Mouse (Mus musculus) frontal cortex, adult (tissue): Measurements from ENCODE around the gene Gja1.
A peak's percentile ranks its signal among the peaks of the same experiment; 100 is the strongest.
"Not testable (repeated sequence)": the region's sequence is repeated elsewhere in the genome, so short reads cannot be mapped to it uniquely, and the experiment has no call there.

Source experiments
- ATAC-seq: cut with Nextera tagmentation; 2 replicates; pipeline ENCODE4 v1.9.2; 2017; ENCODE audit warnings: mild to moderate bottlenecking, moderate library complexity, mixed read lengths; ENCODE audit not compliant: low TSS enrichment

The Gja1 gene

DNA sequence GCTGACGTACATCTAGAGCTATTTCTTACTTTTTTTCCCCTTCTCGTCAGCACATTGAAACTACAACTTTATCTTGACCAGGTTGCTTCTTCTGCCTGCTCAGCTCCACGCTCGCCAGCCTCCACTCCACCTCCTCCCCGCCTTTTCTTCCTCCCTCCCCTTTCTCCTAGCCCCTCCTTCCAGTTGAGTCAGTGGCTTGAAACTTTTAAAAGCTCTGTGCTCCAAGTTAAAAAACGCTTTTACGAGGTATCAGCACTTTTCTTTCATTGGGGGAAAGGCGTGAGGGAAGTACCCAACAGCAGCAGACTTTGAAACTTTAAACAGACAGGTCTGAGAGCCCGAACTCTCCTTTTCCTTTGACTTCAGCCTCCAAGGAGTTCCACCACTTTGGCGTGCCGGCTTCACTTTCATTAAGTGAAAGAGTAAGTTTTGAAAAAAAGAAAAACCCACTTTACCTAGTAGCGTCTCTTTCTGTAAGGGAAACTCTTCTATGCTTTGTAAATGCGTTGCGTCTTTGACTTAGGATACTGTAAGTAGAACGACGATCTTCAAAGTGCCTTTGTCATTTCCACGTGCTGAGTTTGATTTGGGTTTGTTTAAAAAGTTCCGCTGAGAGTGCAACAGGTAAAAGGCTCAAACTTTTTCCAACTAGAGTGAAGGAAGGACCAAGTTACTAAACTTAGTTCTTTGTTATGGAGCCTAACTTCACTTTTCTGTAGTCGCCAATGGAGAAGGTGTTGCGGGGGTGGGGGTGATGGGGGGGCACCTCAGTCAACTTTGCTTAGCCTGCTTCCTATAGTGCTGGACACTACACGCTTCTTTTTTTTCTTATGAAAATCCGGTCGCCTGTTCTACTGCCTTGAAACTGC lies at the start of gene Gja1:
Gene Gja1 (plus strand): TSS at position 234 of the 869 bp plus-strand sequence.
- ATAC-seq: no peak

DNA sequence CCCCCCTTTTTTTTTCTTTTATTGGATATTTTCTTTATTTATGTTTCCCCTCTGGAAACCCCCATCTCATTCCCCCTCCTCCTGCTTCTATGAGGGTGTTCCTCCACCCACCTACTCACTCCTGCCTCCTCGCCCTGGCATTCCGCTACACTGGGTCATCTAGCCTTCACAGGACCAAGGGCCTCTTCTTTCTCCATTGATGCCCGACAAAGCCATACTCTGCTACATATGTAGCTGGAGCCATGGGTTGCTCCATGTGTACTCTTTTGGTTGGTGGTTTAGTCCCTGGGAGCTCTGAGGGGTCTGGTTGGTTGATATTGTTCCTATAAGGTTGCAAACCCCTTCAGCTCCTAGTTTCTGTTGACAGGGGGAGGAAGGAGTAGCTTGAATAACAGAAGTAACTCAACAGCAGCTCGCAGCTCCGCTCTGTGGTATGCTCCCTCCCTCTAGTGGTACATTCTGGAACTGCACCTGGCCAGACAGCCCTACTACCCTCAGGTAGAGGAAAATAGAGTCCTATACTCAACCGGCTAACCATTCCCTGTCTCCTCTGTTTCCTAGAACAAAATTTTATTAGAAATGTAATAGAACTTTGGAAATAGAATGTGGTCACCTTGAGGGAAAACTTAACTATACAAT lies 38.2 kb upstream of the Gja1 start:
- ATAC-seq: peak; percentile 99

DNA sequence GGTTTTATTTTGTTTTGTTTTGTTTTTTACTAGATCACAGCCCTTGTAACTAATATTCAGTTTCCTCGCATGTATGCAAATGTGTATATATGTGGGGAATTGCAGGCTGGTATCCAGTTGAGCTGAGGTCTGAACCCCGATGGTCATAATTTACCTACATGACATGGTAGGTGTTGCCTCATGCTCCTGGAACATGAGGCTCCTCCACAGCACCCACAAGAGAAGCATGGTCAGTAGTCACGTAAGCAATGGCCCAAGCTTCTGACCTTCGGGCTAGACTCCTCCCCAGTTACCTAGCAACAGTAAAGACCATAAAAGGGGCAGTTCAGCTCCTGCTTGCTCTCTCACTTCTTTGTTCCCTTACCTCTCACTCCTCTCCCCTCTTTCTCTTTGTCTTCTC lies 16.7 kb upstream of the Gja1 start:
- no peak for ATAC-seq

DNA sequence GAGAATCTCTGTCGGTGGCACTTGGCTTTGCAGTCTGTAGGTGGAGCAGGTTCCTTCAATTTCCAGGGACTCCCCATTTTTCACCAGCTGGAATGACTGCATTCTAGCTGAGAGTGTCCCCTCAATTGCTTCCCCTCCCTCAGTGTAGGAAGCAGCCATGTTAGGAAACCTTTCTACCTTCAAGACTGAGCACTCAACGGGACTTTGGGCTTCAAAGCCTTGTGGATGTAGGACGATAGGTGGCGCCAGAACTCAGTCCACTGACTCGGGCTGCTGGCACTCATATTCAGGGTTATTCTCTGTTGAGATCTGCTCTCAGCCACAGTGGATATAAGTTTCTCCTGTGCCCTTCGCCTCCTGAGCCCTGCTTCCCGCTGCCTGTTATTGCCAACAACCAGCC lies 8.1 kb upstream of the Gja1 start:
- ATAC-seq: peak; percentile 98

- peak; percentile 74; the same call in 1 of the 2 replicates for ATAC-seq
These were observed 4.0 kb upstream of the Gja1 start for GRCm38 (mm10) chr10:56373021-56373720.

DNA sequence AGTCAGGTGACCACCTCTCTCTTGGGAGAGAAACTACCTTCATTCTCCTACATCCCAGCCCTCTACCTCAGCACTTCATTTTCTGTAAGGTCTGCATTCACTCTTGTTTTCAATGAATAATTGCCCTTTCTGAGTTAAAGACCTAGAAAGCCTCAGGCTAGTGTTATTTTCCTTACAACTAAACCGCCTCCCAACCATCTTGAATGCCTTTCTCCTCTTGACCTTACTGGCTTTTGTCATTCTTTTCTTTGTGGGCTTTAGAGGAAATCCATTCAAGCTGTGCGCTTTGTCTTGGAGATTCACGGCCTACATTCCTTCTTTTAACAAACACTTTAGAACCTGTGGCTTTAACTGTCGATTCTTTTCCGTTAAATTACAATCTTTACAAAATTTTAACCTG lies 3.0 kb upstream of the Gja1 start:
- no peak for ATAC-seq

GRCm38 (mm10) chr10:56375906-56376468 lies 1.1 kb upstream of the Gja1 start:
- no peak for ATAC-seq

- ATAC-seq: peak; percentile 48
These were observed 977 bp downstream of the Gja1 start for GRCm38 (mm10) chr10:56377966-56378647.

- ATAC-seq: peak; percentile 51
These were observed 1.6 kb downstream of the Gja1 start for GRCm38 (mm10) chr10:56378648-56379254.

DNA sequence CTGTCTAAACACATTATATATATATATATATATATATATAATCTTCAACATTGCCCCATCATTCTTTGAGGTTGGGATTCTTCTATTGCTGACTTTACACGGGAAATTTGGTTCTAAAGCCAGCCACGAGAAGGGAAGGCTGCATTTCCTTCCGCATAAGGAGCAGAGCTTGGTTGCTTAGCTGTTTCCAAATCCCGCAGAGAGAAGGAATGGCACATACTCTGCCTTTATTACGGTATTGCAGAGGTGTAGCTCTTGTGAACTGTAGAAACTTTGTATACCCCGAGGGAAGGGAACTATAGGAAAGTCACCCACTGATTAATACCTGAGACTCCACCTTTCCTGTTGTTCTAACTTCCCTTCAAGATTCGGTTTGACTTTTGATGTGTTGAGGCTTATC lies 2.6 kb downstream of the Gja1 start:
- ATAC-seq: no peak

DNA sequence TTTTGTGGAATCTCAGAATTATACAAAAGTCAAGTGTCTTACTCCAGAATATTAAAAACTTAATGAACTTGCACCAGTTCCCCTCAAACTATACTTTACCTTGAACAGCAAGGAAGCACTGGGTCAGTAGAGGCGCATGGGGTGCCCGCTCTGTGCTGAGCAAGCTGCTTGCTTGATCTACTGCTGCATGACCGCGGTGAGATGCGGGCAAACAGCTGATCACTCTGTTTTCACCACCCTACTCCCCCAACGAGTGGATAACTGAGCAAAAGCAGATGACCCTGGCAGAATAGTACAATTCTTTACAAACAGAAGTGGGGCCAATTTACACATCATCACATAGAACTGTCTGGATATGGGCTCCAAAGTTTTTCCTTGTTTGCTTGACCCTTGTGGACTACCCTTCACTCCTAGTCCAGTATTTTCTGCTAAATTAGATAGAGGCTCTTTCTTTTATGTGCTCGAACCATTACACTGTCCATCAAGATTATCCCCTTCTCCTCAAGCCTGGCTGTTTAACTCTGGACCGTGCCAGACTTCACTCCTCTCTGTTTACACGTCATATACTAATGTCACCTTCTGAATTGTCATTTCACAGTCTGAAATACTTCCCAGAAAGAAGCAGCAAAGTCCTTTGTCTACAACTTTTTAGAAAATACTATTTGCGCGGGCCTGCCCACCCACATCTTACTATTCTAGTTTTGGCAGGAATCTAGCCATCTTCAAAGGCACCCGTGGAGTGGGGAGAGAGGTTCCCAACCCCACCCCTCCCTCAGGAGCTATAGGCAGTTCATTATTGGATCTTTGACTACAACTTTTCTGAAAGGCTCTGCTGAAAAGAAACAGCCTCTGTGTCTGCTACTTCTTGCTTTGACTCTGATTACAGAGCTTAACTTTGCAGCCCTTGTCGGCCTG lies 8.3 kb downstream of the Gja1 start:
- no peak for ATAC-seq

GRCm38 (mm10) chr10:56393095-56393784 lies 16.1 kb downstream of the Gja1 start:
- no peak for ATAC-seq

DNA sequence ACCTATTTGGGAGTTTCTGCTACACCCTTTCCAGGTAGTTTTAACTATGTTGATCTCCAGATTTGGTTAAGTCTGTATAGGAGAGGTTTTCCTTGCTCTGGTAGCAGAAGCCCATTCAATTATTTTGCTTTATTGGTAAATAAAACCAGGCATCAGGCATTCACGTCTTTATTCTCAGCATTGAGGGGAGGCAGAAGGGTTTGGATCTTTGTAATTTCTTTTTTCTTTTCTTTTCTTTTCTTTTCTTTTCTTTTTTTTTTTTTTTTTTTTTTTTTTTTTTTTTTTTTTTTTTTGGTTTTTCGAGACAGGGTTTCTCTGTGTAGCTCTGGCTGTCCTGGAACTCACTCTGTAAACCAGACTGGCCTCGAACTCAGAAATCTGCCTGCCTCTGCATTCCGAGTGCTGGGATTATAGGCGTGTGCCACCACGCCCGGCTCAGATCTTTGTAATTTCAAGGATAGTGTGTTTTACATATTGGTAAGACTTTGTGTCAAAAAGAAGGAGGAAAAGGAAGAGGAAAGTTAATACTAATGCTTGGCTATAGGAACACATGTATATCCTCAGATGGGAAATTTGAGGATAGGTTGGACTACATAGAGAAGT lies 16.8 kb downstream of the Gja1 start:
- ATAC-seq: not testable (repeated sequence)

DNA sequence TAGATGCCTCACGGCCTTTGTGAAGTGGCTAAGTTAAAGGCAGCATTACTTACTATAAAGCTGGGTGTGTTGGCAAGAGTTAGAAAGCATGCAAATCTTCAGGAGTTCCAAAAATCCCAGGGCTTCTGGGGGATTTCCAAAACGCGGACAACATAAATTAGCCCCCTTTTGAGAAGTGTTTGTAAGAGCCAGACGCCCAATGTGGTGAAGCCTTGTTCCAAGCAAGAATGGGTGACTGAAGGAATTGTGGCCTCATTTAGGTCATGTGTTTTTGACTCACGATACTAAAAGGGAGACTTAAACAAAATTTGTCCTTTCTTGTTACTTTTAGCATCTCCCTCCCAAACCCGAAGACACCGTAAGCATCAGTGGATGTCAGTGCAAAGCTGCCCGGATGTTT lies 20.7 kb downstream of the Gja1 start:
- ATAC-seq: no peak

GRCm38 (mm10) chr10:56398310-56398709 lies 21.2 kb downstream of the Gja1 start:
- no peak for ATAC-seq

DNA sequence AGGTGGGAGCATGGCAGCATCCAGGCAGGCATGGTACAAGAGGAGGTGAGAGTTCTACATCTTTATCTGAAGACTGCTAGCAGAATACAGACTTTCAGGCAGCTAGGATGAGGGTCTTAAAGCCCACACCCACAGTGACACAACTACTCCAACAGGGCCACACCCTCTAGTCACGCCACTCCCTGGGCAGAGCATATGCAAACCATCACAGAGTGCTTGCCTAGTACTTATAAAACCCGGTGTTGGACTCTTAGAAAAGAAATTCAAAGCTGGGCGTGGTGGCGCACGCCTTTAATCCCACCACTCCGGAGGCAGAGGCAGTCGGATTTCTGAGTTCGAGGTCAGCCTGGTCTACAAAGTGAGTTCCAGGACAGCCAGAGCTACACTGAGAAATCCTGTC lies 24.3 kb downstream of the Gja1 start:
- not testable (repeated sequence) for ATAC-seq

DNA sequence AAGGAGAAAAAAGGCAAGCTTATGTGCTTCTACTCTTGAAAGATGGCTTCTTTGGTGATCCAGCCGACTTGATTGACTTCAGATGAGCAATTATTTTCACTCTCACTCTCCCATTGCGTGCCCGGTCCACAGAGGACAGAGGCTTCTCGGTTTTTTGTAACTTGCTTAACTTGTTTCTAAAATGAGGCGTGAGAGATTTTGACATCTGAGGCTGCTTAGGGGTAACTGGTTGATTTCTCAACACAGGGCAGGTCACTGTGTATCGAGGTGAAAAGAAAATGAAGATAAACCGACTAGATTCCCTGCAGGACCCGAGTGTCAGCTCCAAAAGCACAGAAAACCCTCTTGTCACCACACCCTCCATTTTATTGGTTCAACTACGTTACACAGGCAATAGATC lies 28.8 kb downstream of the Gja1 start:
- no peak for ATAC-seq

DNA sequence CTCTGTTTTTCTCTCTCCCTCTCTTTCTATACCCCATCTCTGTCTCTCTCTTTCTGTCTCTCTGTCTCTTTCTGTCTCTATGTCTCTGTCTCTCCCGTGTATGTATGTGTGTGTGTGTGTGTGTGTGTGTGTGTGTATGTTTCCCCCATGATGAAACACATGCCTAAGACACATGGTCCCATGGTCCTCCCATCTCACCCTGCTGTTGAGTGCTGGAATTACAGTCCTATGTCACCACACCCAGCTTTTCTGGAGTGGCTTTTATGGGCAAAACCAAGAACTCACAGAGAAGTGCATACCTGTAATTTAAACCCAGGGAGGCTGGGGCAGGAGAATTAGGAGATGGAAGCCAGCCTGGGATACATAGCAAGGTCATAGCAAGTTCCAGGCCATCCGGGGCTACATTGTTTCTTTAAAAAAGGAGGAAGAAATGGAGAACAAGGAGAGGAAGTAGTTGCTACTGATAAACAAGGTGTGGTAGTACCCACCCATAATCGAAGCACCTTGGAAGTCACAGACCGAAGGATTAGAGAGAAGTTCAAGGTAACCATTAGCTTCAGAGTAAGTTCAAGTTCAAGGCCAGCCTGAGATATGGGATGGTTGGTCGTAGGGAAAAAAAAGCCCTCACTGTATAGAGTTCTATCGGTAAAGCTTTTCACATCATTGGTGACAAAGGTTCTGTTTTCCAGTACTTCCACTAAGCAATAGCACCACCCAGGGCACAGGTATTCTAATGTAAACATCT lies 29.4 kb downstream of the Gja1 start:
- ATAC-seq: no peak
